Mouse (Mus musculus): ENCODE measurements around the gene Cnot2.

DNA sequence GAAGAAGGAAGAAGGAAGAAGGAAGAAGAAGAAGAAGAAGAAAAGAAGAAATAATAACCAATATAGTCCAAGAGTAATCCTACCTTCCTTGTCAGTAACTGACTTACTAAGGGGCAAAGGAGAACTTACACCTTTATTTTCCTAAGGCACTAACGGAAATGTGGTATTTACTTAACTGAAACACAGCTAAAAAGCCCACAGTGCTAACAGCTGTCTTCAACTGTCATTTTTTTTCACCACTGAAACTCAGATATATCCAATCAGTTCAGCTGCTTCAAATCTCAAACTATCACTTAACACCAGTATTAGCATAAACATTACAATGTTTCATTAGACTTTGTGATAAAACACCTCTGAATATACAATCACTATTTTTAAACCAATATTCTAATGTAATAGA, 22.1 kb downstream of the Cnot2 start:
- no peak for TF ChIP-seq POLR2A (IDR thresholded peaks at IDR 0.05; ENCODE audit: borderline replicate concordance, insufficient read depth, low read length)
- TF ChIP-seq CTCF (IDR thresholded peaks at IDR 0.05; ENCODE audit: borderline replicate concordance, insufficient read depth, low read depth, low read length) = no peak

Data from cerebellum, adult 2 months (tissue).